Mouse (Mus musculus) limb, embryonic 14.5 days (tissue): ENCODE measurements around the gene Golt1a. TPM values are rescaled to one million over a fixed set of nuclear protein-coding genes. Genes with fewer than 3 reads are reported as not detected.
"Not testable (repeated sequence)": the region's sequence is repeated elsewhere in the genome, so short reads cannot be mapped to it uniquely, and the experiment has no call there.

ENCODE experiments used
- ATAC-seq: fragments of 200-750 bp; cut with Nextera tagmentation; 2 replicates; pipeline ENCODE4 v1.8.0; 2017; ENCODE audit warnings: low read depth, moderate number of reproducible peaks, moderate TSS enrichment; ENCODE audit not compliant: low FRiP score
- DNase-seq: peaks from one replicate; pipeline ENCODE4 v3.0.0-alpha.2; 2015; ENCODE audit warnings: low spot score
- H3K27ac ChIP-seq: fragments of 300-500 bp; sonication (generic); replicated peaks from 2 replicates; pipeline ENCODE4 v1.5.1; 2014; ENCODE audit warnings: low read depth, mild to moderate bottlenecking, low read length, moderate library complexity, mixed read lengths
- H3K27me3 ChIP-seq: fragments of 300-500 bp; sonication (generic); 2 replicates; pipeline ENCODE4 v1.6.1; 2014; ENCODE audit warnings: low read length, mixed read lengths; ENCODE audit not compliant: control insufficient read depth, insufficient read depth
- H3K36me3 ChIP-seq: fragments of 300-500 bp; sonication (generic); 2 replicates; pipeline ENCODE4 v1.6.1; 2014; ENCODE audit warnings: mild to moderate bottlenecking, low read length, moderate library complexity, mixed read lengths; ENCODE audit not compliant: control insufficient read depth, insufficient read depth
- H3K4me1 ChIP-seq: fragments of 300-500 bp; sonication (generic); 2 replicates; pipeline ENCODE4 v1.6.1; 2014; ENCODE audit warnings: antibody characterized with exemption, low read length, mixed read lengths; ENCODE audit not compliant: control insufficient read depth, insufficient read depth
- H3K4me2 ChIP-seq: fragments of 300-500 bp; sonication (generic); replicated peaks from 2 replicates; pipeline ENCODE4 v1.6.1; 2014; ENCODE audit warnings: low read depth, mild to moderate bottlenecking, low read length, moderate library complexity; ENCODE audit not compliant: severe bottlenecking
- H3K4me3 ChIP-seq: fragments of 300-500 bp; sonication (generic); replicated peaks from 2 replicates; pipeline ENCODE4 v1.5.1; 2014; ENCODE audit warnings: low read length
- H3K9ac ChIP-seq: fragments of 300-500 bp; sonication (generic); 2 replicates; pipeline ENCODE4 v1.6.1; 2014; ENCODE audit warnings: mild to moderate bottlenecking, low read depth, low read length, moderate library complexity; ENCODE audit not compliant: severe bottlenecking
- H3K9me3 ChIP-seq: fragments of 300-500 bp; sonication (generic); 2 replicates; pipeline ENCODE4 v1.6.1; 2016; ENCODE audit warnings: low read length; ENCODE audit not compliant: control insufficient read depth
- POLR2A ChIP-seq: fragments of 200-500 bp; IDR thresholded peaks from 2 replicates; pipeline ENCODE4 v1.8.0; 2012; ENCODE audit warnings: inconsistent platforms, mild to moderate bottlenecking, moderate library complexity, borderline replicate concordance; ENCODE audit not compliant: insufficient read depth, insufficient read length; ENCODE audit errors: extremely low read depth
- WGBS: fragments of 180-500 bp; shearing (Covaris S2); extraction: QIAGEN DNeasy Blood & Tissue Kit; methylation state at CpG from one replicate; pipeline ENCODE4 v1.1.7; 2014; 5-methylcytosine and 5-hydroxymethylcytosine counted together
- polyA plus RNA-seq, 2 experiments: library from polyadenylated mRNA; depleted of rRNA in 1 of 2; stranded (reverse) in 1 of 2; unstranded in 1 of 2; fragments of >200 nt; fragmentation: Nextera tagmentation in 1 of 2; extraction: Ambion mirVana in 1 of 2; gene quantifications; 2 replicates each; pipeline versions ENCODE4 v1.2.1 to v1.2.3; 2012 to 2014

The Golt1a gene
- polyA plus RNA-seq, 2 experiments, result not detected

- Histone ChIP-seq H3K27me3 (peaks cover 26% of the 10 kb centered on the region; the same call in 1 of the 2 replicates), H3K4me3 (peak overlapping the region; percentile 31), H3K4me2 (peak overlapping the region; percentile 52), H3K9me3 (no peaks in the 10 kb centered on the region), H3K27ac (no peak overlapping the region), H3K36me3 (no peaks in the 10 kb centered on the region), H3K4me1 (no peaks in the 10 kb centered on the region; the same call in none of the 2 replicates), H3K9ac (0 out of 2 replicates have a peak overlapping the region, but pooled peaks have one; percentile 36)
- ATAC-seq (no peak), DNase-seq (no peak)
- TF ChIP-seq POLR2A, result no peak
- WGBS, result 24% methylated on average over 7 of the region's 7 CpGs
These were observed 20.0 kb downstream of the Golt1a start for GRCm38 (mm10) chr1:133329638-133329964.

GRCm38 (mm10) chr1:133331142-133331541 lies 21.5 kb downstream of the Golt1a start:
- ATAC-seq, result no peak
- TF ChIP-seq POLR2A, result no peak
- Histone ChIP-seq H3K4me2 (no peak overlapping the region), H3K27ac (no peak overlapping the region), H3K36me3 (no peaks in the 10 kb centered on the region), H3K9me3 (no peaks in the 10 kb centered on the region), H3K27me3 (peaks cover 26% of the 10 kb centered on the region; the same call in 1 of the 2 replicates), H3K4me3 (no peak overlapping the region), H3K9ac (no peak overlapping the region), H3K4me1 (no peaks in the 10 kb centered on the region; the same call in none of the 2 replicates)
- DNase-seq, result no peak
- 81% methylated on average over 3 of the region's 3 CpGs for WGBS

GRCm38 (mm10) chr1:133332656-133333430 lies 23.2 kb downstream of the Golt1a start:
- no peak overlapping the region for H3K4me2 ChIP-seq
- H3K27me3 ChIP-seq, result peaks cover 26% of the 10 kb centered on the region; the same call in 1 of the 2 replicates
- no peak for ATAC-seq
- no peak for TF ChIP-seq POLR2A
- H3K27ac ChIP-seq, result no peak overlapping the region
- H3K4me1 ChIP-seq, result no peaks in the 10 kb centered on the region; the same call in none of the 2 replicates
- no peak overlapping the region for H3K9ac ChIP-seq
- WGBS, result 92% methylated on average over 11 of the region's 11 CpGs
- no peak overlapping the region for H3K4me3 ChIP-seq
- no peaks in the 10 kb centered on the region for H3K36me3 ChIP-seq
- no peak for DNase-seq
- no peaks in the 10 kb centered on the region for H3K9me3 ChIP-seq

GRCm38 (mm10) chr1:133333937-133334336 lies 24.3 kb downstream of the Golt1a start:
- Histone ChIP-seq H3K4me3 (no peak overlapping the region), H3K9ac (no peak overlapping the region), H3K9me3 (no peaks in the 10 kb centered on the region), H3K36me3 (no peaks in the 10 kb centered on the region), H3K4me2 (no peak overlapping the region), H3K4me1 (no peaks in the 10 kb centered on the region; the same call in none of the 2 replicates), H3K27ac (no peak overlapping the region), H3K27me3 (peaks cover 15% of the 10 kb centered on the region; the same call in 1 of the 2 replicates)
- DNase-seq (no peak), ATAC-seq (no peak)
- 78% methylated on average over 6 of the region's 6 CpGs for WGBS
- no peak for TF ChIP-seq POLR2A

- WGBS, result 68% methylated on average over 1 of the region's 1 CpGs
- not testable (repeated sequence) for H3K36me3 ChIP-seq, H3K9me3 ChIP-seq, DNase-seq, H3K27ac ChIP-seq, H3K27me3 ChIP-seq, H3K4me1 ChIP-seq, H3K9ac ChIP-seq, ATAC-seq, H3K4me3 ChIP-seq, H3K4me2 ChIP-seq
These were observed 30.8 kb downstream of the Golt1a start for GRCm38 (mm10) chr1:133340403-133340802.
